Mouse (Mus musculus): Measurements from ENCODE around the gene Tubb2b. TPM values are rescaled to one million over a fixed set of nuclear protein-coding genes. Genes with fewer than 3 reads are reported as not detected.

Tubb2b gene
- polyA plus RNA-seq, 1 experiment from 2014 or later: 36.0 TPM

DNA sequence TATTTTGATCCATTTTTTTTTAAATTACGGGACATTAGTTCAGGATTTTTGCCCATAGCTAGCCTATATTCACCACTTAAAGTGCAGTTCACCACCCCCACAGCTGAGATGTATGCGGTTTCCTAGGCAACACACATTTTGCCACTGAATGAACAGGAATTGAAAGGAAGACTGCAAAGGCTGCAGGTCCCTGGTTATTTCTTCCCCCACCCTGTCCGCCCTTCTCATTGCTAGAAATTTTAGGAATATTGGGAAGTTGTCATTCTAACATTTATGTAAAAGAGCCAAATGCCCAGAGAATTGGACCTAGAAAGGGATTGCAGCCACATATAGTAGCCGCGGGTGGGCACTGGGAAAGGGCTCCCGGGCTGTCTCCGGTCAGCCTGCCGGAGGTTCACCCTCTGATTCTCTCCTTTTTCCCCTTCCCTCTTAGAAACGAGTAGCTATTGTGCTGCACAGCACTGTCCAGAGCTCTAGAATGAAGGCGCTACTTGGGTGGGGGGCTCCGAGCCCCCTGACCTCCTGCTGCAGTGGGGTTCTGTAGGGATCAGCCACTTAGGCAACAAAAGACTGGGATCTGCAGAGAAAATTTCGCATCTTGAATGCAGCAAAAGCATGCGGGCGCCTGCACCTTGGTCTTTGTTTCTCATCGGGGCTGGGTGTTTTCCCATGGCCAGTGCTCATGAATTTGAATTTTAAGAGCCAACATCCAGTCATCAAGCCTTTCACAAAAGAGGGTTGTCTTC lies 3.2 kb upstream of the Tubb2b start:
- peaks cover 33% of the 10 kb centered on the region for H3K4me1 ChIP-seq (replicated peaks)
- H3K9ac ChIP-seq: peak overlapping the region; percentile 20; the same call in 1 of the 2 replicates
- H3K27me3 ChIP-seq: peaks cover 3% of the 10 kb centered on the region; the same call in 1 of the 2 replicates
- 0 out of 2 replicates have a peak overlapping the region, but pooled peaks have one; percentile 1 for H3K27ac ChIP-seq
- no peaks in the 10 kb centered on the region for H3K36me3 ChIP-seq
- peak overlapping the region; percentile 14; the same call in 1 of the 2 replicates for H3K4me3 ChIP-seq
- WGBS: 26% methylated on average over 15 of the region's 15 CpGs
- ATAC-seq (replicated peaks; ENCODE audit: insufficient number of reproducible peaks, insufficient read depth, low FRiP score, low read depth): no peak
- peak overlapping the region; percentile 50 for H3K4me2 ChIP-seq
- no peaks in the 10 kb centered on the region for H3K9me3 ChIP-seq (replicated peaks)

DNA sequence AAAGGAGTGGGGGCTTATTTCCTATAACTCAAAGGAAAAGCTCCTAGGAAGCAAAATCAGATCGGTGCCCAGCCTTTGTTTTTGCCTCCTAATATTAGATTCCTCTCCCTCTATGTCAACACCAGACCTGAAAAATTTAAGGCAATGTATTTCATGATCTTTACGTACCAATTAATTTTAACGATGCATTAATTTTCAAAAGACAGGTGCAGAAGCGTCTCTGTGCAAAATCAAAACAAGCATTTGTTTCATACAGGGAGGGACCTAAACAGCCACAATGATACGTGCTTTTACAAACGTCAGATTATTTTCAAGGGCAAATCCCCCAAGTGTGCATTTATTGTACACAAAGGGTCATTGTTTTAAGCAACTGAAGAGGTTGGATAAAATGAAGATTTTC lies 2.6 kb upstream of the Tubb2b start:
- WGBS: 38% methylated on average over 6 of the region's 6 CpGs
- Histone ChIP-seq H3K4me2 (peak overlapping the region; percentile 75), H3K4me1 (replicated peaks) (peaks cover 33% of the 10 kb centered on the region), H3K27ac (peak overlapping the region; percentile 88), H3K9me3 (replicated peaks) (no peaks in the 10 kb centered on the region), H3K36me3 (no peaks in the 10 kb centered on the region), H3K4me3 (0 out of 2 replicates have a peak overlapping the region, but pooled peaks have one; percentile 72), H3K9ac (no peak overlapping the region), H3K27me3 (peaks cover 3% of the 10 kb centered on the region; the same call in 1 of the 2 replicates)
- ATAC-seq (replicated peaks; ENCODE audit: insufficient number of reproducible peaks, insufficient read depth, low FRiP score, low read depth): no peak

DNA sequence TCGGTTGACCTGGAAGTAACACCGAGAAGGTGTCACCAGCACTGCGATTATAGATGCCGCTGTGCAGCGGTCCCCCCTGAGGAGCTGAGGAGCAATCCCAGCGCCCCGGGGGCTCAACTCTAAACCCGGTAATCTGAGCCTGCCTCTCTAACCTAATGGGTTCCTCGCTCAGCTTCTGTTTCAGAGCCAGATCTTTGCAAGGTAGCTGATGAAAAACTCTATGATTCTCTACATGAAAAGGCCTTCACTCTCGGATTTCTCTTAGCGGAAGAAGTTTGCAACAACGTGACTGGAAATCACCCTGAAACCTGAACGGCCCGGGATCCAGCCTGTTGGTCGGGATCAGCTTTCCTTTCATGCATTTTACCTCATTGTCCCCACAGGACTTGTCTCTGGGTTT lies 2.0 kb upstream of the Tubb2b start:
- no peaks in the 10 kb centered on the region for H3K36me3 ChIP-seq
- H3K4me3 ChIP-seq: peak overlapping the region; percentile 72
- 7% methylated on average over 15 of the region's 15 CpGs for WGBS
- H3K9me3 ChIP-seq (replicated peaks): no peaks in the 10 kb centered on the region
- peak overlapping the region; percentile 75 for H3K4me2 ChIP-seq
- peaks cover 33% of the 10 kb centered on the region for H3K4me1 ChIP-seq (replicated peaks)
- H3K27ac ChIP-seq: peak overlapping the region; percentile 88
- peaks cover 3% of the 10 kb centered on the region; the same call in 1 of the 2 replicates for H3K27me3 ChIP-seq
- peak overlapping the region; percentile 66 for H3K9ac ChIP-seq
- ATAC-seq (replicated peaks; ENCODE audit: insufficient number of reproducible peaks, insufficient read depth, low FRiP score, low read depth): no peak

DNA sequence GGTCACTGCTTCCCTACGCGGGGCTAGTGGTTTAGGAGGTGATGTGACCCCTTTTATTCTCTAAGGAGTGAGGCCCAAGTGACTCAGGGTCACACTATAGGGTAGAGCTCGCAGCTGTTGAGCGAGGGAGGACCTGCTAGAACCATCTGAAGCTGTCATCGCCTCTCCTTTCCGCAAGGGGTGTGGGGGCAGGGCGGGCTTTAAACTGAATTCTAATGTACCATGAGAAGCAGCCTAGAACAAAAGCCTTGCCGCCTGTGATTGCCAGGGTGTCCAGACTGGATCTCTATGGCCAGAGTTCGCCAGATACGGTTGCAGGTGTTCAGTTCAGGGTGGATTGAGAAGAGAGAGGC lies 1.4 kb upstream of the Tubb2b start:
- peak overlapping the region; percentile 72 for H3K4me3 ChIP-seq
- peak overlapping the region; percentile 88 for H3K27ac ChIP-seq
- peaks cover 3% of the 10 kb centered on the region; the same call in 1 of the 2 replicates for H3K27me3 ChIP-seq
- H3K36me3 ChIP-seq: no peaks in the 10 kb centered on the region; the same call in 1 of the 2 replicates
- peak overlapping the region; percentile 75 for H3K4me2 ChIP-seq
- WGBS: 4% methylated on average over 10 of the region's 10 CpGs
- peak overlapping the region; percentile 66 for H3K9ac ChIP-seq
- H3K4me1 ChIP-seq (replicated peaks): peaks cover 33% of the 10 kb centered on the region
- peak; percentile 25; the same call in 1 of the 2 replicates for ATAC-seq (replicated peaks; ENCODE audit: insufficient number of reproducible peaks, insufficient read depth, low FRiP score, low read depth)
- H3K9me3 ChIP-seq (replicated peaks): no peaks in the 10 kb centered on the region

DNA sequence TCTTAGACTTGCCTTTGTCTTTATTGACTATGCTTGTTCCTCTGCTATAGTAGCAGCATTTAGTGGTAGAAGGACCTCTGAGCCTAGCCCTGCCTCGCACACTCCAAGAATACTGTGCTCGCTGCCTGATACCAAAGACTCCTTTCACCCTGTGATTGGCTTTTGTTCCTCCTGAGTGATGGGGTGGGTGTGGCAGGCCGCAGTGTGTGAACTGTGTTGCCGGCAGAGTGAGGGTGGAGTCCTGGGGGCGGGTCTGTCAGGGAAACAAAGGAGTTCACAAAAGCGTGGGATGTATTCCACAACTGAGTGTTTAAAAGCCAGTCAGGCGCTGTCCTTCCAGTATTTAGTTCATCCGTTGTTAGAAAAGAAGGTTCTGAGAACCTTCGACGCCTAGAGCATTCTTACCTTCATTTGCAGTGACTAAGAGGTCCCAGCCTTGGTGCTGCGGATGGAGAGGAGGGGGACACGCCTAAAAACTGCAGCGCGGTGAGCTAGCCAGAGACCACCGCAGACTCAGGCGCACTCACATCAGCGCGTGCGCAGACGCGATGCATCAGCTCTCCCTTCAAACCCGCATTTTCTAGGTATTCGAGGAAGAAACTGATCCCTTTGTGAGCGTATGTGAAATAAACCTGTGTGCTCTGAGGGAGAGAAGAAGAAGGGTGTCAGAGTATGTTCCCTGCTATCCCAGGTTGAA lies 893 bp upstream of the Tubb2b start:
- H3K36me3 ChIP-seq: no peaks in the 10 kb centered on the region; the same call in 1 of the 2 replicates
- H3K4me2 ChIP-seq: peak overlapping the region; percentile 75
- peak overlapping the region; percentile 72 for H3K4me3 ChIP-seq
- H3K9me3 ChIP-seq (replicated peaks): no peaks in the 10 kb centered on the region
- peaks cover 3% of the 10 kb centered on the region; the same call in 1 of the 2 replicates for H3K27me3 ChIP-seq
- H3K4me1 ChIP-seq (replicated peaks): peaks cover 36% of the 10 kb centered on the region
- WGBS: under 1% methylated on average over 24 of the region's 24 CpGs
- H3K9ac ChIP-seq: peak overlapping the region; percentile 66
- peak overlapping the region; percentile 88 for H3K27ac ChIP-seq
- peak; percentile 67 for ATAC-seq (replicated peaks; ENCODE audit: insufficient number of reproducible peaks, insufficient read depth, low FRiP score, low read depth)

DNA sequence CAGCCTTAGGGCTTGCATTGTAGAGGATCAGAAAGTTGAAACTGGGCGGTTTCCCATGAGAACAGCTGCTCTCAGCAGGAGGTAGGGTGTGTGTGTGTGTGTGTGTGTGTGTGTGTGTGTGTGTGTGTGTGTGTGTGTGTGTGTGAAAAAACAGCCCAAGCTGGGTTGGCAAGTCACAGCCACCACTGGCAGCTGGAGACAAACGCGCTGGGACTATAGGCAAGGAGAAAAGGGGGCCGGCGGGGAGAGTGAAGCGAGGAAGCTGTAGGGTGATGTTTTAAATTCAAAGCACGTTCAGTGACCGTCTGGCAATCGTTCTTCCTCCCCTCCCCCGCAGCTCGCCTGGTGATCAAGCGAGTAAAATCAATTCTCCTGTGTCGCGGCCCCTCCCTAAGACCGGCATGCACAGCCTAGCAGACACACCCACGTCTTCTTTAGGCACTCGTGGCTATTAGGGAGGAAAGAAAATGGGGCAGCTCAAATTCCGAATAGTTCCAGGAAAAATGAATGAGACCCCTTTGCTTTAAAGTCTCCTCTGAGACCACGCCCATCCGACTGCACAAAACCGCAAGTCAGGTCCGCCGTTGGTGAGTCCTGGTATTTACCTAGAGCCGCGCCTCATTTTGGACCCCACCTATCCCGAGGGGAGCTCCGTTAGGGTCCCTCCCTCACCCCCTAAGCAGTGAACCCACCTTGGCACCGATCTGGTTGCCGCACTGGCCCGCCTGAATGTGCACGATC lies 611 bp downstream of the Tubb2b start:
- H3K27me3 ChIP-seq: no peaks in the 10 kb centered on the region
- peak overlapping the region; percentile 72 for H3K4me3 ChIP-seq
- peaks cover 41% of the 10 kb centered on the region for H3K4me1 ChIP-seq (replicated peaks)
- H3K9me3 ChIP-seq (replicated peaks): no peaks in the 10 kb centered on the region
- peak overlapping the region; percentile 75 for H3K4me2 ChIP-seq
- WGBS: 1% methylated on average over 31 of the region's 31 CpGs
- H3K27ac ChIP-seq: peak overlapping the region; percentile 88
- H3K9ac ChIP-seq: peak overlapping the region; percentile 66
- no peak for ATAC-seq (replicated peaks; ENCODE audit: insufficient number of reproducible peaks, insufficient read depth, low FRiP score, low read depth)
- peaks cover 4% of the 10 kb centered on the region; the same call in 1 of the 2 replicates for H3K36me3 ChIP-seq

DNA sequence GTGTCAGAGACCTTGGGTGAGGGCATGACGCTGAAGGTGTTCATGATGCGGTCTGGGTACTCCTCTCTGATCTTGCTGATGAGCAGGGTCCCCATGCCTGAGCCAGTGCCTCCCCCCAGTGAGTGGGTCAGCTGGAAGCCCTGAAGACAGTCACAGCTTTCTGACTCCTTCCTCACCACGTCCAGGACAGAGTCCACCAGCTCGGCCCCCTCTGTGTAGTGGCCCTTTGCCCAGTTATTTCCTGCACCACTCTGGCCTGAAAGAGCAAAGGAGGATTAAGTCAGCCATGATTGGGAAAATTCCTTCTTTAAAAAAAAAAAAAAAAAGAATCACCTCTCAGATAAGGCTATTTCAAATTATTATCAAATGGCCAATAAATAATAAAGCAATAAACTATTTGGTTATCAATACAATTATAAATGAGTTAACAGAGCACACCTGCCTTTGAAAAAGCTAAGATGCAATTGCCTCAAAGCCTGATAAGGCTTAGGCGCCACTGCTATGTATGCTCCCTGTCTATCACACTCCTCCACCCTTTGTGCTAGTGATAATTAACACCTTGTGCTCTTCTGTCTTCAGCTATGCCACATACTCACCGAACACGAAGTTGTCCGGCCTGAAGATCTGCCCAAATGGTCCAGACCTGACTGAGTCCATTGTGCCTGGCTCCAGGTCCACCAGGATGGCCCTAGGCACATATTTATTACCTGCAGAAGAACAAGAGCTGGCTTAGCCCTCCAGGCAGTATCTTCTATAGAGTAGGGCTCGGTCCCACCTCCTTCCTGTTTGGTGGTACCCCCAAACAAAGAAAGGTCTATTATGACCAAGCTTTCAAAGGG lies 1.8 kb downstream of the Tubb2b start:
- Histone ChIP-seq H3K9ac (no peak overlapping the region), H3K4me2 (peak overlapping the region; percentile 75), H3K36me3 (peaks cover 4% of the 10 kb centered on the region; the same call in 1 of the 2 replicates), H3K27me3 (no peaks in the 10 kb centered on the region), H3K9me3 (replicated peaks) (no peaks in the 10 kb centered on the region), H3K4me3 (peak overlapping the region; percentile 72), H3K27ac (no peak overlapping the region), H3K4me1 (replicated peaks) (peaks cover 36% of the 10 kb centered on the region)
- ATAC-seq (replicated peaks; ENCODE audit: insufficient number of reproducible peaks, insufficient read depth, low FRiP score, low read depth): no peak
- WGBS: 78% methylated on average over 9 of the region's 9 CpGs

DNA sequence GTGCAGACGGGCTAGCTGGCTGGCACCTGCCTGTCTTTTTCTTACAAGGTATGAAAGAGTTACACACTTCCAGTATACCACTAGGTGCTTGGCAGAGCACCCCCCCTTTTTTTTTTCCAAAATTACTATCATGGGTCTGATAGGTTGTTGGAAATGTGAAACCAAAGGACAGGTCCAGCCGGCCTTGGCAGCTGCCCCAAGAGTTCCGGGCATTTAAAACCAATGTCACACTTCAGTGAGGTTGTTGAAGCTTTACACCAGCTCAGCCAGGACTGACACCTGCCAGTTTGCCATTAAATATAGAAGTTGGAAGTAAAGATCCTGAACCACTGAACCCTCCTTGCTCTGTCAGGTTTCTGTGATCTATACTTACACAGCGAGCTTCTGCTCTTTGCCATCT lies 4.6 kb downstream of the Tubb2b start:
- H3K36me3 ChIP-seq: peaks cover 4% of the 10 kb centered on the region; the same call in 1 of the 2 replicates
- no peaks in the 10 kb centered on the region for H3K9me3 ChIP-seq (replicated peaks)
- 0 out of 2 replicates have a peak overlapping the region, but pooled peaks have one; percentile 15 for H3K4me2 ChIP-seq
- ATAC-seq (replicated peaks; ENCODE audit: insufficient number of reproducible peaks, insufficient read depth, low FRiP score, low read depth): no peak
- 63% methylated on average over 4 of the region's 4 CpGs for whole genome bisulfite sequencing
- H3K4me3 ChIP-seq: no peak overlapping the region
- peaks cover 16% of the 10 kb centered on the region for H3K4me1 ChIP-seq (replicated peaks)
- H3K27me3 ChIP-seq: no peaks in the 10 kb centered on the region
- H3K27ac ChIP-seq: no peak overlapping the region
- H3K9ac ChIP-seq: no peak overlapping the region

DNA sequence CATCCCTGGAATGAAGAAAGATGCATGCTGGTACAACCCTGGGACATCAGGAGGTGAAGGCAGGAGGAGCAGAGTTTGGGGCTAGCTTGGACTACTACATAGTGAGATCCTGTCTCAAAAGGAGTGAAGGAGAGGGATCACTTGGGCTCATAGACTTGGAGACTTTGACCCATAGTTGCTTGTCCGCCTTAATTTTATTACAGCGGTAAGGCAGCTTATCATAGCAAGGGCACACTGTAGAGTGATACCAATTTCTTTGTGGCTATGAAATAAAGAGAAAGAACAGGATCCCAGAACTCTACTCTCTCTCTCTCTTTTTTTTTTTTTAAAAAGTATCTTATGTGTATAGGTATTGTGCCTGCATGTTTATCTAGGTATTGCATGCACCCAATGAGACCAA lies 9.7 kb downstream of the Tubb2b start:
- no peak overlapping the region for H3K27ac ChIP-seq
- no peak for ATAC-seq (replicated peaks; ENCODE audit: insufficient number of reproducible peaks, insufficient read depth, low FRiP score, low read depth)
- H3K36me3 ChIP-seq: peaks cover 2% of the 10 kb centered on the region; the same call in 1 of the 2 replicates
- H3K9me3 ChIP-seq (replicated peaks): no peaks in the 10 kb centered on the region
- H3K27me3 ChIP-seq: no peaks in the 10 kb centered on the region
- H3K4me1 ChIP-seq (replicated peaks): peaks cover 5% of the 10 kb centered on the region
- no peak overlapping the region for H3K4me3 ChIP-seq
- H3K9ac ChIP-seq: no peak overlapping the region
- H3K4me2 ChIP-seq: no peak overlapping the region
- 97% methylated on average over 2 of the region's 2 CpGs for WGBS

DNA sequence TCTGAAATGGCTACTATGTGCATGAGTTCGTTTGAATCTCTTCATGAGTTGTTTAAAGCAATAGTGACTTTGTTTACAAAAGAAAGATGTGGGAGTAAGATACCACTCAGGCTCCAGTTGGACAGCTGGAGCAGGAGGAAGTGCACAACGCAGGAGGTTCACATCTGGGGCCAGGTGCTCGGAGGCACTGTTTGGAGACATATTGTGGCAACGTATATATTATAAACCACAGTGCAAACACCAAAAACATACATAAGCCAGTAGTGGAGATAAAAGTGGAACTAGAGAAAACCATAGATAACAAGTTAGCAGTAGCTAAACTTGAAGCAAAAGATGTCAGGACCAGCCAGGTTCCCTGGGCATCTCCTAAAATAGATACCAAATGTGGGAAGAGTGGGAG lies 10.9 kb downstream of the Tubb2b start:
- Histone ChIP-seq H3K27ac (no peak overlapping the region), H3K27me3 (no peaks in the 10 kb centered on the region), H3K9ac (no peak overlapping the region), H3K36me3 (no peaks in the 10 kb centered on the region), H3K9me3 (replicated peaks) (no peaks in the 10 kb centered on the region), H3K4me2 (no peak overlapping the region), H3K4me1 (replicated peaks) (0 out of 2 replicates have a peak, but pooled peaks cover 4% of the 10 kb centered on the region), H3K4me3 (no peak overlapping the region)
- no peak for ATAC-seq (replicated peaks; ENCODE audit: insufficient number of reproducible peaks, insufficient read depth, low FRiP score, low read depth)
- WGBS: 63% methylated on average over 4 of the region's 4 CpGs

Measured in heart, embryonic 15.5 days (tissue).